Mouse (Mus musculus) testis, adult 2 months (tissue): ENCODE measurements around the gene Actrt3. TPM values are rescaled to one million over a fixed set of nuclear protein-coding genes. Genes with fewer than 3 reads are reported as not detected.

Source experiments
- H3K27ac ChIP-seq: fragments of 200-500 bp; 2 replicates; pipeline ENCODE4 v1.5.1; 2012; ENCODE audit warnings: low read depth, low read length; ENCODE audit not compliant: control insufficient read depth, insufficient read depth
- H3K27me3 ChIP-seq: fragments of 200-500 bp; 2 replicates; pipeline ENCODE4 v1.6.1; 2012; ENCODE audit warnings: mild to moderate bottlenecking, low read length, moderate library complexity; ENCODE audit not compliant: control insufficient read depth, insufficient read depth
- H3K36me3 ChIP-seq: fragments of 200-500 bp; 2 replicates; pipeline ENCODE4 v1.6.1; 2012; ENCODE audit warnings: mild to moderate bottlenecking, low read length; ENCODE audit not compliant: control insufficient read depth, insufficient read depth
- H3K4me1 ChIP-seq: fragments of 200-500 bp; 2 replicates; pipeline ENCODE4 v1.6.1; 2012; ENCODE audit warnings: low read length; ENCODE audit not compliant: control insufficient read depth, insufficient read depth
- H3K4me3 ChIP-seq: fragments of 200-500 bp; 2 replicates; pipeline ENCODE4 v1.5.1; 2012; ENCODE audit warnings: low read depth, mild to moderate bottlenecking, low read length, moderate library complexity, mixed read lengths; ENCODE audit not compliant: control insufficient read depth
- CTCF ChIP-seq: fragments of 200-500 bp; IDR thresholded peaks from 2 replicates; pipeline ENCODE4 v1.5.1; 2012; ENCODE audit warnings: low read depth, mild to moderate bottlenecking, inconsistent platforms, low read length, moderate library complexity; ENCODE audit not compliant: control insufficient read depth, insufficient read depth, insufficient replicate concordance
- POLR2A ChIP-seq: fragments of 200-500 bp; IDR thresholded peaks from 2 replicates; pipeline ENCODE4 v1.6.1; 2012; ENCODE audit warnings: low read depth, mild to moderate bottlenecking, inconsistent platforms, low read length, moderate library complexity; ENCODE audit not compliant: control insufficient read depth
- polyA plus RNA-seq: library from polyadenylated mRNA; depleted of rRNA; stranded (reverse); fragments of >200 nt; gene quantifications from 2 replicates; pipeline ENCODE4 v1.2.3, GENCODE M21; 2012

Gene Actrt3
- polyA plus RNA-seq, 1 experiment: 48.8 TPM

GRCm38 (mm10) chr3:30620132-30620531 lies 20.4 kb upstream of the Actrt3 start:
- Histone ChIP-seq H3K4me1 (no peaks in the 10 kb centered on the region), H3K36me3 (no peaks in the 10 kb centered on the region; the same call in 1 of the 2 replicates), H3K4me3 (no peak overlapping the region), H3K27me3 (no peaks in the 10 kb centered on the region), H3K27ac (no peak overlapping the region)
- TF ChIP-seq POLR2A (no peak), CTCF (no peak)

GRCm38 (mm10) chr3:30610930-30611329 lies 11.2 kb upstream of the Actrt3 start:
- H3K36me3 ChIP-seq: peaks cover 5% of the 10 kb centered on the region
- no peaks in the 10 kb centered on the region for H3K4me1 ChIP-seq
- TF ChIP-seq CTCF: no peak
- TF ChIP-seq POLR2A: no peak

GRCm38 (mm10) chr3:30608999-30609398 lies 9.3 kb upstream of the Actrt3 start:
- Histone ChIP-seq H3K27me3 (no peaks in the 10 kb centered on the region), H3K4me1 (no peaks in the 10 kb centered on the region), H3K4me3 (no peak overlapping the region), H3K36me3 (peaks cover 5% of the 10 kb centered on the region), H3K27ac (no peak overlapping the region)
- no peak for TF ChIP-seq CTCF
- no peak for TF ChIP-seq POLR2A

More at GRCm38 (mm10) chr3:30610930-30611329, 11.2 kb upstream of the Actrt3 start:
- no peaks in the 10 kb centered on the region for H3K27me3 ChIP-seq
- no peak overlapping the region for H3K27ac ChIP-seq
- H3K4me3 ChIP-seq: no peak overlapping the region

- TF ChIP-seq CTCF: no peak
- Histone ChIP-seq H3K27ac (peak overlapping the region; percentile 12), H3K36me3 (peaks cover 1% of the 10 kb centered on the region), H3K4me1 (peaks cover 10% of the 10 kb centered on the region), H3K27me3 (no peaks in the 10 kb centered on the region), H3K4me3 (peak overlapping the region; percentile 94)
These were observed 3.5 kb upstream of the Actrt3 start for GRCm38 (mm10) chr3:30603256-30603655.

- Histone ChIP-seq H3K4me3 (peak overlapping the region; percentile 94), H3K4me1 (peaks cover 10% of the 10 kb centered on the region), H3K27ac (peak overlapping the region; percentile 95), H3K27me3 (no peaks in the 10 kb centered on the region), H3K36me3 (no peaks in the 10 kb centered on the region; the same call in none of the 2 replicates)
- TF ChIP-seq CTCF (no peak), POLR2A (no peak; the same call in 1 of the 2 replicates)
These were observed 3.0 kb upstream of the Actrt3 start for GRCm38 (mm10) chr3:30602740-30603098.

- Histone ChIP-seq H3K4me3 (peak within 1 kb of the TSS; percentile 94), H3K27ac (peak within 1 kb of the TSS; percentile 95), H3K4me1 (peaks cover 10% of the 10 kb centered on the region), H3K27me3 (no peaks in the 10 kb centered on the region), H3K36me3 (no peaks in the 10 kb centered on the region; the same call in 1 of the 2 replicates)
- TF ChIP-seq POLR2A (peak; percentile 91), CTCF (peak; percentile 29; the same call in 1 of the 2 replicates)
These were observed 2.5 kb upstream of the Actrt3 start, which contains the start of gene Mynn for GRCm38 (mm10) chr3:30602065-30602739. Gene Mynn (plus strand): TSS chr3:30602065.

- Histone ChIP-seq H3K4me1 (peaks cover 10% of the 10 kb centered on the region), H3K27ac (peak overlapping the region; percentile 95), H3K4me3 (peak overlapping the region; percentile 94), H3K27me3 (no peaks in the 10 kb centered on the region), H3K36me3 (no peaks in the 10 kb centered on the region; the same call in 1 of the 2 replicates)
- TF ChIP-seq CTCF (no peak), POLR2A (no peak; the same call in 1 of the 2 replicates)
These were observed 1.9 kb upstream of the Actrt3 start for GRCm38 (mm10) chr3:30601610-30602064.
